ENCODE assay signal across 8 mouse cellular contexts in the genomic region with DNA sequence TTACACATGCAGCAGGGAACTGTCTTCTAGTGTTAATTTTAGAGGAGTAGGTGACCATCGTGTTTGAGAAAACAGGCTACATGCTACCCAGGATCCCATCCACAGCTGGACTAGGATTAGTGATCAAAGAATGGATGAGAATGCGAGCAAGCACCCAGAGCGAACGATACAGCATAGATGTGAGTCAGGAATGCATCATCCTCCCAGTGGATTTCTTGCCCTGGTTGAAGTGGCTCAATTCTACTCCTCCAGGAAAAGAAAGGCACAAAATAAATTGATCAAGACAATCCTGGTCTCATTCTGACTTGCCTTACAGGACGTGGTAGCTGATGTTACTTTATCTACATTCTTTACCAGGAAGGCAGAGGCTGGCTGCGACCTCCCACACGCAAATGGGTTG. TPM values are rescaled to one million over a fixed set of nuclear protein-coding genes. Genes with fewer than 3 reads are reported as not detected.
A peak's percentile ranks its signal among the peaks of the same experiment; 100 is the strongest.
DNase-seq lines count a peak whose midpoint lies in the region; ATAC-seq and TF ChIP-seq lines count a peak whose summit lies in the region.

A gene (plus strand): TSS at position 255 of the 400 bp plus-strand sequence.

- H3K9me3 ChIP-seq in kidney, embryonic 14.5 days (ENCODE audit: control insufficient read depth, low read length), result no peaks in the 10 kb centered on the region
- no peaks in the 10 kb centered on the region for H3K9me3 ChIP-seq in midbrain, embryonic 14.5 days (ENCODE audit: control insufficient read depth, low read length)

- DNase-seq in kidney, postnatal 10 days, result no peak
- peak; percentile 31 for DNase-seq in Muller cell, postnatal 12 days (ENCODE audit: inconsistent ontology term)
- no peak for DNase-seq in layer of hippocampus, postnatal 14 days (ENCODE audit: low spot score in 2 of 2)
- DNase-seq in midbrain, embryonic 14.5 days, result peak; percentile 3
- no peak for DNase-seq in gastrocnemius, adult 8-10 months (ENCODE audit: low spot score in 2 of 2)
- no peak for DNase-seq in thymus, postnatal 14 days

- H3K27ac ChIP-seq in kidney, embryonic 14.5 days (ENCODE audit: low read depth, low read length), result peak within 1 kb of the TSS; percentile 52; the same call in 1 of the 2 replicates
- no peak within 1 kb of the TSS; the same call in 1 of the 2 replicates for H3K27ac ChIP-seq in embryonic fibroblast, embryonic 13.5 days (ENCODE audit: insufficient read depth, low read length)
- H3K27ac ChIP-seq in midbrain, embryonic 14.5 days (replicated peaks; ENCODE audit: low read depth, low read length), result peak within 1 kb of the TSS; percentile 86

- TF ChIP-seq POLR2A in embryonic fibroblast, embryonic 13.5 days (IDR thresholded peaks at IDR 0.05; ENCODE audit: low read depth, low read length), result no peak

- H3K4me3 ChIP-seq in kidney, embryonic 14.5 days (ENCODE audit: low read length), result peak within 1 kb of the TSS; percentile 96
- peak within 1 kb of the TSS; percentile 70 for H3K4me3 ChIP-seq in embryonic fibroblast, embryonic 13.5 days (ENCODE audit: insufficient read depth, low read length)
- H3K4me3 ChIP-seq in midbrain, embryonic 14.5 days (replicated peaks; ENCODE audit: low read depth, low read length), result peak within 1 kb of the TSS; percentile 93

- WGBS in kidney, embryonic 14.5 days, result 73% methylated on average over 7 of the region's 7 CpGs
- WGBS in midbrain, embryonic 14.5 days, result 69% methylated on average over 7 of the region's 7 CpGs

- no peaks in the 10 kb centered on the region for H3K27me3 ChIP-seq in kidney, embryonic 14.5 days (ENCODE audit: control insufficient read depth, insufficient read depth, low read length)
- no peaks in the 10 kb centered on the region for H3K27me3 ChIP-seq in midbrain, embryonic 14.5 days (ENCODE audit: control insufficient read depth, insufficient read depth, low read length)

- no peak for TF ChIP-seq CTCF in embryonic fibroblast, embryonic 13.5 days (IDR thresholded peaks at IDR 0.05; ENCODE audit: borderline replicate concordance, insufficient read depth, low read length)

- peak within 1 kb of the TSS; percentile 93 for H3K9ac ChIP-seq in kidney, embryonic 14.5 days (ENCODE audit: low read depth, low read length)
- peak within 1 kb of the TSS; percentile 96 for H3K9ac ChIP-seq in midbrain, embryonic 14.5 days (replicated peaks; ENCODE audit: low read length)

- peaks cover 8% of the 10 kb centered on the region; the same call in 1 of the 2 replicates for H3K4me1 ChIP-seq in kidney, embryonic 14.5 days (ENCODE audit: control insufficient read depth, insufficient read depth, low read length)
- 0 out of 2 replicates have a peak, but pooled peaks cover 2% of the 10 kb centered on the region for H3K4me1 ChIP-seq in embryonic fibroblast, embryonic 13.5 days (ENCODE audit: control insufficient read depth, insufficient read depth, low read length)
- H3K4me1 ChIP-seq in midbrain, embryonic 14.5 days (ENCODE audit: control insufficient read depth, insufficient read depth, low read length), result peaks cover 12% of the 10 kb centered on the region

- H3K36me3 ChIP-seq in kidney, embryonic 14.5 days (ENCODE audit: control insufficient read depth, insufficient read depth, low read length), result peaks cover 4% of the 10 kb centered on the region; the same call in 1 of the 2 replicates
- peaks cover 8% of the 10 kb centered on the region for H3K36me3 ChIP-seq in midbrain, embryonic 14.5 days (ENCODE audit: control insufficient read depth, insufficient read depth, low read length)

- ATAC-seq in kidney, embryonic 14.5 days (ENCODE audit: low FRiP score, low TSS enrichment), result no peak
- ATAC-seq in midbrain, embryonic 14.5 days (ENCODE audit: low FRiP score, low TSS enrichment), result no peak

- peak within 1 kb of the TSS; percentile 63 for H3K4me2 ChIP-seq in kidney, embryonic 14.5 days (replicated peaks; ENCODE audit: low read depth, low read length)
- peak within 1 kb of the TSS; percentile 80 for H3K4me2 ChIP-seq in midbrain, embryonic 14.5 days (ENCODE audit: low read length)

RNA-seq across cellular contexts. Expression of the gene that starts here (rescaled TPM):
- 9.9 and 17.5 TPM in 2 replicates for polyA plus RNA-seq in kidney, embryonic 14.5 days (2014; fragmentation: Nextera tagmentation; extraction: Ambion mirVana)
- polyA plus RNA-seq in embryonic fibroblast, embryonic 13.5 days (2011; ENCODE audit: insufficient read length, low read depth, missing spikeins), result 21.7 TPM in 2 replicates
- total RNA-seq in layer of hippocampus, postnatal 14 days (2021), result 10 to 100 TPM; 19.6 to 24.0 TPM
- 17.5 TPM in 2 replicates for polyA plus RNA-seq in midbrain, embryonic 14.5 days (2014; fragmentation: Nextera tagmentation; extraction: Ambion mirVana)
- 1 to 10 TPM; 3.4 to 4.1 (median 4.0) TPM for total RNA-seq in gastrocnemius, adult 8-10 months (2022)

Comparison
In these comparisons a context has a peak if more than half of its experiments do, and no peak if none do; other contexts are left out.
1. RNA of the gene that starts here (total RNA-seq): 19.6 to 24.0 TPM in layer of hippocampus, postnatal 14 days; 3.4 to 4.1 TPM in gastrocnemius, adult 8-10 months; every median in the first group is over 4 times any median in the second.
2. DNase-seq: peak in Muller cell, postnatal 12 days (single experiment) and midbrain, embryonic 14.5 days (single experiment); none in kidney, postnatal 10 days (single experiment), layer of hippocampus, postnatal 14 days (0 of 2), gastrocnemius, adult 8-10 months (0 of 2) and thymus, postnatal 14 days (single experiment).
3. Peak in every context shown above with its lines, with median percentiles within 50 percentile points of each other: H3K4me3 ChIP-seq.